In the genomic region with DNA sequence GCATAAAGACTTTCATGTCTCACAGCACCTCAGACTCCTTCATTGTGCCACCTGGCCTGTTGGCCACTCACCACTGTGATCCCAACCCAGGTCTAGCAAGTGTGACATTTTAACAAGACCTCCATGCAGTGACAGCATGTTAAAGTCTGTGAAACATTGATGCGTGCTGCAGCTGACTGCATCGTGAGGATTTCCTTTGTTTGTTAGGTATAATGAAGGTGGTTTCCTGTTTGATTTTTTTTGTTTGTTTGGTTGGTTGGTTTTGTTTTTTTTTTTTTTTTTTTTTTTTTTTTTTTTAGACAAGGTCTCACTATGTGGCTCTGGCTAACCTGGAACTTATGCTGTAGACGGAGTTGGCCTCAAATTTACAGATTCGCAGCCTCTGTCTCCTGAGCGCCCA, we compare ENCODE assay signal across 25 mouse cellular contexts. TPM values are rescaled to one million over a fixed set of nuclear protein-coding genes. Genes with fewer than 3 reads are reported as not detected.
"Had no signal": no experiment of that assay in that cellular context is flagged by ENCODE, and none has a peak within 500 bp of the region (broad histone marks: within the 10 kb centered on the region; RNA-seq: fewer than 3 reads in every experiment).

No protein-coding gene starts in this region.

- H3K36me3 ChIP-seq: limb, embryonic 10.5 days; limb, embryonic 13.5 days; liver, embryonic 12.5 days; liver, embryonic 15.5 days; lung, embryonic 15.5 days; midbrain, embryonic 12.5 days; midbrain, embryonic 15.5 days; neural tube, embryonic 12.5 days; neural tube, embryonic 15.5 days; stomach, embryonic 15.5 days had no signal

- H3K9me3 ChIP-seq: limb, embryonic 10.5 days; limb, embryonic 13.5 days; liver, embryonic 12.5 days; liver, embryonic 15.5 days; lung, embryonic 15.5 days; midbrain, embryonic 12.5 days; midbrain, embryonic 15.5 days; neural tube, embryonic 12.5 days; neural tube, embryonic 15.5 days; stomach, embryonic 15.5 days had no signal

- H3K27ac ChIP-seq: kidney, postnatal 0 days; layer of hippocampus, adult 2 months; limb, embryonic 10.5 days; limb, embryonic 13.5 days; liver, embryonic 12.5 days; liver, embryonic 15.5 days; lung, embryonic 15.5 days; macrophage; midbrain, embryonic 12.5 days; midbrain, embryonic 15.5 days; neural tube, embryonic 12.5 days; neural tube, embryonic 15.5 days; stomach, embryonic 15.5 days had no signal

- H3K4me3 ChIP-seq: layer of hippocampus, adult 2 months; limb, embryonic 10.5 days; limb, embryonic 13.5 days; liver, embryonic 12.5 days; liver, embryonic 15.5 days; lung, embryonic 15.5 days; midbrain, embryonic 12.5 days; midbrain, embryonic 15.5 days; neural tube, embryonic 12.5 days; neural tube, embryonic 15.5 days; stomach, embryonic 15.5 days had no signal

- H3K4me1 ChIP-seq: limb, embryonic 13.5 days; lung, embryonic 15.5 days; midbrain, embryonic 12.5 days; midbrain, embryonic 15.5 days; neural tube, embryonic 12.5 days; neural tube, embryonic 15.5 days; stomach, embryonic 15.5 days had no signal

- H3K27me3 ChIP-seq: limb, embryonic 13.5 days; liver, embryonic 12.5 days; lung, embryonic 15.5 days; midbrain, embryonic 12.5 days; midbrain, embryonic 15.5 days; neural tube, embryonic 12.5 days; neural tube, embryonic 15.5 days; stomach, embryonic 15.5 days had no signal

- ATAC-seq: liver, embryonic 12.5 days; midbrain, embryonic 15.5 days had no signal

- H3K4me2 ChIP-seq: limb, embryonic 13.5 days; liver, embryonic 12.5 days; liver, embryonic 15.5 days; lung, embryonic 15.5 days; midbrain, embryonic 12.5 days; midbrain, embryonic 15.5 days; neural tube, embryonic 12.5 days; neural tube, embryonic 15.5 days; stomach, embryonic 15.5 days had no signal

- DNase-seq: layer of hippocampus, adult 9-11 months; liver; lung, adult 18-20 months; lung, postnatal 14 days; retina, postnatal 1 day; right cerebral cortex, postnatal 25 days; spleen, adult 18-20 months; thymus, postnatal 25 days had no signal

- H3K9ac ChIP-seq: limb, embryonic 13.5 days; liver, embryonic 12.5 days; liver, embryonic 15.5 days; lung, embryonic 15.5 days; midbrain, embryonic 12.5 days; midbrain, embryonic 15.5 days; neural tube, embryonic 12.5 days; neural tube, embryonic 15.5 days; stomach, embryonic 15.5 days had no signal

RNA-seq across cellular contexts. Expression of a gene that starts 7.3 kb away (rescaled TPM):
- total RNA-seq: megakaryocyte, adult 5-6 weeks had no signal
- polyA plus RNA-seq: large intestine, adult 2 months; limb, embryonic 10.5 days; liver, embryonic 12.5 days; liver, embryonic 15.5 days; lung, embryonic 15.5 days; macrophage; stomach, embryonic 15.5 days; thymus, postnatal 0 days had no signal

RNA-seq across cellular contexts. Expression of a gene that starts 44.5 kb away (rescaled TPM):
- total RNA-seq: megakaryocyte, adult 5-6 weeks had no signal
- polyA plus RNA-seq: kidney, embryonic 14.5 days; limb, embryonic 10.5 days; liver, embryonic 12.5 days; liver, embryonic 15.5 days; lung, embryonic 15.5 days; macrophage; stomach, embryonic 15.5 days had no signal
